Mouse (Mus musculus) embryonic facial prominence, embryonic 14.5 days (tissue): ENCODE data around the gene Selenbp2. TPM values are rescaled to one million over a fixed set of nuclear protein-coding genes. Genes with fewer than 3 reads are reported as not detected.
"Not testable (repeated sequence)": the region's sequence is repeated elsewhere in the genome, so short reads cannot be mapped to it uniquely, and the experiment has no call there.

Experiments used
- ATAC-seq: fragments of 200-750 bp; cut with Nextera tagmentation; 2 replicates; pipeline ENCODE4 v1.8.0; 2017; ENCODE audit warnings: low read depth, moderate number of reproducible peaks, moderate TSS enrichment
- DNase-seq: peaks from one replicate; pipeline ENCODE4 v3.0.0-alpha.2; 2015; ENCODE audit warnings: low spot score
- H3K27ac ChIP-seq: fragments of 300-500 bp; sonication (generic); replicated peaks from 2 replicates; pipeline ENCODE4 v1.5.1; 2014; ENCODE audit warnings: low read depth, mild to moderate bottlenecking, low read length, moderate library complexity
- H3K27me3 ChIP-seq: fragments of 300-500 bp; sonication (generic); replicated peaks from 2 replicates; pipeline ENCODE4 v1.6.1; 2014; ENCODE audit warnings: low read length; ENCODE audit not compliant: control insufficient read depth, insufficient read depth
- H3K36me3 ChIP-seq: fragments of 300-500 bp; sonication (generic); 2 replicates; pipeline ENCODE4 v1.6.1; 2014; ENCODE audit warnings: low read length, mixed read lengths; ENCODE audit not compliant: control insufficient read depth, insufficient read depth
- H3K4me1 ChIP-seq: fragments of 300-500 bp; sonication (generic); 2 replicates; pipeline ENCODE4 v1.6.1; 2014; ENCODE audit warnings: antibody characterized with exemption, low read length; ENCODE audit not compliant: control insufficient read depth, insufficient read depth
- H3K4me2 ChIP-seq: fragments of 300-500 bp; sonication (generic); 2 replicates; pipeline ENCODE4 v1.6.1; 2014; ENCODE audit warnings: low read depth, mild to moderate bottlenecking, low read length, moderate library complexity, mixed read lengths
- H3K4me3 ChIP-seq: fragments of 300-500 bp; sonication (generic); 2 replicates; pipeline ENCODE4 v1.5.1; 2014; ENCODE audit warnings: low read depth, mild to moderate bottlenecking, low read length
- H3K9ac ChIP-seq: fragments of 300-500 bp; sonication (generic); 2 replicates; pipeline ENCODE4 v1.6.1; 2014; ENCODE audit warnings: low read depth, mild to moderate bottlenecking, low read length, moderate library complexity, mixed read lengths
- H3K9me3 ChIP-seq: fragments of 300-500 bp; sonication (generic); 2 replicates; pipeline ENCODE4 v1.6.1; 2016; ENCODE audit warnings: low read length; ENCODE audit not compliant: control insufficient read depth
- WGBS: fragments of 180-500 bp; shearing (Covaris S2); extraction: QIAGEN DNeasy Blood & Tissue Kit; methylation state at CpG from one replicate; pipeline ENCODE4 v1.1.7; 2014; 5-methylcytosine and 5-hydroxymethylcytosine counted together
- polyA plus RNA-seq: library from polyadenylated mRNA; unstranded; fragments of >200 nt; fragmentation: Nextera tagmentation; extraction: Ambion mirVana; gene quantifications from 2 replicates; pipeline ENCODE4 v1.2.1, GENCODE M21; 2014

The Selenbp2 gene
- polyA plus RNA-seq, 1 experiment from 2014 or later = 0.32 TPM

DNA sequence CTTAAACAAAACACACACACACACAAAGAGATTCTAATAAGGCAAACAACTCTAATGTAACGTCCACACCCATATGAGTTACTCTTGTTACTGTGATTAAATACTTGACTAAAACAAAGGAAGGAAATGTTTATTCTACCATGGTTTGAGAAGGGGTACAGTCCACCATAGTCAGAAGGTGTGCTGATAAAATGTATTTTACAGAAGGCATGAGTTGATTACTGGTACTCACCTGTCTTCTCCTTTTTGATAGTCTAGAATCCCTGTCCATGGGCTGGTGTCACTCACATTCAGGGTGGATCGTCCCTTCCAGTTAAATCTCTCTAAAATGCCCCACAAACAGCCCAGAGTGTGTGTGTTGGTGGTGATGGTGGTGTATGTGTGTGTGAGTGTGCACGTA, 9.5 kb downstream of the Selenbp2 start:
- no peaks in the 10 kb centered on the region for H3K27me3 ChIP-seq
- H3K36me3 ChIP-seq = no peaks in the 10 kb centered on the region
- DNase-seq (no peak), ATAC-seq (no peak)
- no peak overlapping the region for H3K4me3 ChIP-seq
- H3K27ac ChIP-seq = no peak overlapping the region
- no peak overlapping the region for H3K4me2 ChIP-seq
- no peaks in the 10 kb centered on the region for H3K9me3 ChIP-seq
- WGBS = 77% methylated on average over 3 of the region's 3 CpGs
- H3K4me1 ChIP-seq = no peaks in the 10 kb centered on the region
- no peak overlapping the region for H3K9ac ChIP-seq

DNA sequence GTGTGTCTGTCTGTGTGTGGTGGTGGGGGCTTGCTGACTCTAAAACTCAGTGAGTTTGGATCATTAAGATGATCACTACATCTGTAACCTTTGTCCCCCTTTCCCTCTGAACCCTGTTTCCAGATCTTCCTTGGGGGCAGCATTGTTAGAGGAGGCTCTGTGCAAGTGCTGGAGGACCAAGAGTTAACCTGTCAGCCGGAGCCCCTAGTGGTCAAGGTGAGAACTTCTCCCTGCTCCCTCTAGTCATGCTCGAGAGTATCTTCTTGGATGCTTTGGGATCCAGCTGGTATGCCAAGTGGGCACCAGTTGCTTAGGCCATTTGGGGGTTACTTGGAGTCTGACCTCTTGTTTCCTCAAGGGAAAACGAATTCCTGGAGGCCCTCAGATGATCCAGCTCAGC, 10.0 kb downstream of the Selenbp2 start:
- not testable (repeated sequence) for H3K9me3 ChIP-seq, H3K4me1 ChIP-seq, H3K4me2 ChIP-seq, H3K4me3 ChIP-seq, DNase-seq, H3K27me3 ChIP-seq, H3K9ac ChIP-seq, H3K36me3 ChIP-seq, ATAC-seq, H3K27ac ChIP-seq
- 28% methylated on average over 2 of the region's 3 CpGs for WGBS

DNA sequence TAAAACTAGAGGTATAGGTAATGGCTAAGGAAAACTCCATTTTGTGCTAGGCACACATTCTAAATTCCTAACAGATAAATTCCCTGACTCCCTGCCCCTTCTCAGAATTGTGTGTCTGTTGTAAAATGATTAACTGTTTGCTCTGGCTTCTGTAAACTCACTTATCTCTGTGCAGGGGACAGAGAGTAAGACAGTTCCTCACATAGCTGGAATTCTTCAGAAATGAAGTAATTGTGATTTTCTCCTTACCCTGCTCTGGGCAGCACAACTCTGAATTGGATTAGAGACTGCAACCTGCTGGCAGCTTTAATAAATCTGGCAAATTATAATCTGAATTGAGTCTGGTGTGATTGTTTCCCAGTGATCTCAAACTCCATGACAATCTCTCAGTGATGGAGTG, 17.2 kb downstream of the Selenbp2 start:
- H3K9me3 ChIP-seq, H3K4me2 ChIP-seq, H3K4me3 ChIP-seq, H3K27me3 ChIP-seq, H3K36me3 ChIP-seq, DNase-seq, ATAC-seq, H3K4me1 ChIP-seq, H3K9ac ChIP-seq, H3K27ac ChIP-seq: not testable (repeated sequence)

DNA sequence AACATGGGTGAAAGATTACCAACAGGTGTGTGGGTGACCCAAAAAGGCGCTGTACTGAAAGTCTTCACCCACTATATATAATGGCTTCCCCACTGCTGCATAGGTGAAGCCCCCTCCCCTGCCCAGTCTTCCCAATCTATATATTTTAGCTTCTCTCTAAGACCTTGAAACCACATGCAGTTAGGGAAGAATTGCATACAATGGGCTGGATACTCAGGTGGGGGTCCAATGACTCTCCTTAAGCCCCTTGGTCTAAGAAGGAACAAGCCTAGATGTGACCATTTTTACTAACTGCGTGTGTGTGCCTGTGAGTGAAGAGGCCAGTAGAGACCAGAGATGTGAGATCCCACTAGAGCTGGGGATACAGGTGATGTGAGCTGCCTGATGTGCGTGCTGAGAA, 20.1 kb downstream of the Selenbp2 start:
- 81% methylated on average over 3 of the region's 3 CpGs for WGBS
- H3K4me3 ChIP-seq, H3K27me3 ChIP-seq, H3K9ac ChIP-seq, H3K27ac ChIP-seq, ATAC-seq, H3K4me2 ChIP-seq, DNase-seq, H3K4me1 ChIP-seq, H3K36me3 ChIP-seq, H3K9me3 ChIP-seq: not testable (repeated sequence)

DNA sequence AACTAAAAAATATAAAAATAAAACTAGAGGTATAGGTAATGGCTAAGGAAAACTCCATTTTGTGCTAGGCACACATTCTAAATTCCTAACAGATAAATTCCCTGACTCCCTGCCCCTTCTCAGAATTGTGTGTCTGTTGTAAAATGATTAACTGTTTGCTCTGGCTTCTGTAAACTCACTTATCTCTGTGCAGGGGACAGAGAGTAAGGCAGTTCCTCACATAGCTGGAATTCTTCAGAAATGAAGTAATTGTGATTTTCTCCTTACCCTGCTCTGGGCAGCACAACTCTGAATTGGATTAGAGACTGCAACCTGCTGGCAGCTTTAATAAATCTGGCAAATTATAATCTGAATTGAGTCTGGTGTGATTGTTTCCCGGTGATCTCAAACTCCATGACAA, 24.9 kb downstream of the Selenbp2 start:
- not testable (repeated sequence) for H3K4me2 ChIP-seq, H3K27ac ChIP-seq, DNase-seq, ATAC-seq, H3K4me3 ChIP-seq, H3K4me1 ChIP-seq, H3K27me3 ChIP-seq, H3K36me3 ChIP-seq, H3K9me3 ChIP-seq, H3K9ac ChIP-seq
- WGBS = 48% methylated on average over 1 of the region's 1 CpGs

DNA sequence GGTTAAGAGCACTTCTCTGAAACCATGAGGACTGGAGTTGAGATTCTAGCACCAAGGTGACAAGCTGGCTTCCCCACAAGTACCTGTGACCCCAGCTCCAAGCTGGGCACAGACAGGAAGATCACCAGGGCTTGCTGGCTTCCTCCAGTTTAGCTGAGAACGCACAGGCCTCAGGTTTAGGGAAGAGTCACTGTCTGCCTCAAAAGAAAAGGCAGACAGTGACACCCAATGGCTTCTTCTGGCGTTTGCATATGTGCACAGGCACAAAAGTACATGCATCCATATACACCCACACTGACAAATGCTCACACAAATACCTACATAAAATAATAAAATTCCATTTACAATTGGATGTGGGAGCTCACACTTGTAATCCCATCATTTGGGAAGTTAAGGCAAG, 30.3 kb downstream of the Selenbp2 start:
- 36% methylated on average over 2 of the region's 2 CpGs for WGBS

DNA sequence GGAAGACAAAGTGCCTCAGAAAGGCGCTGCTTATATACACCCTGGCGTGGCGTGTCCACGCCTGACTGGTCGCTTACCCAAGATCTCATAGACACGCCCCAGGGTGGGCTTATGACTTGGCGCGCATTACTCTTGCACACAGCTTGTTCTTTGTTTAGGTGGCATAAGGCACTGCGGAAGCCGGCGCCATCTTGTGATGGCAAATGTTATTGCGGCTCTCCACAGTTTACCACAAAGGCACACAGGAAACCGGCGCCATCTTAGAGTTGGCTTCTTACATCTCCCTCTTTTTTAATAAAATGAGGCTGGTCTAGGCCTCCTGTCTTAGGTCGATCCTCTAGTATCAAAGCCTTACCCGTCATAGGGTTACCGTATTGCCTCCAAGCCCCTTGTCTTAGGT, 52.3 kb downstream of the Selenbp2 start:
- peaks cover 11% of the 10 kb centered on the region; the same call in 1 of the 2 replicates for H3K9me3 ChIP-seq
- H3K27me3 ChIP-seq = no peaks in the 10 kb centered on the region
- no peaks in the 10 kb centered on the region for H3K4me1 ChIP-seq
- ATAC-seq = no peak
- H3K9ac ChIP-seq = no peak overlapping the region
- DNase-seq = no peak
- H3K4me2 ChIP-seq = no peak overlapping the region
- 95% methylated on average over 17 of the region's 17 CpGs for WGBS
- H3K27ac ChIP-seq = no peak overlapping the region
- no peaks in the 10 kb centered on the region for H3K36me3 ChIP-seq
- no peak overlapping the region for H3K4me3 ChIP-seq

More for the DNA sequence above, 30.3 kb downstream of the Selenbp2 start:
- H3K9ac ChIP-seq, ATAC-seq, H3K9me3 ChIP-seq, H3K27me3 ChIP-seq, DNase-seq, H3K4me3 ChIP-seq, H3K4me1 ChIP-seq, H3K4me2 ChIP-seq, H3K27ac ChIP-seq, H3K36me3 ChIP-seq: not testable (repeated sequence)

Other genes starting within 250 kb of the Selenbp2 start
- gene Oaz3, start 249.6 kb upstream of the Selenbp2 start, polyA plus RNA-seq = not detected in 2 replicates
- 8.8 and 9.0 TPM in 2 replicates for gene Celf3, start 215.3 kb upstream of the Selenbp2 start, polyA plus RNA-seq
- 5.5 and 17.2 TPM in 2 replicates for gene Riiad1, start 213.2 kb upstream of the Selenbp2 start, polyA plus RNA-seq
- 33.6 and 33.9 TPM in 2 replicates for gene Snx27, start 110.8 kb upstream of the Selenbp2 start, polyA plus RNA-seq
- not detected in 2 replicates for gene Gm10972, start 50.4 kb upstream of the Selenbp2 start, polyA plus RNA-seq
- gene Tuft1, start 34.7 kb upstream of the Selenbp2 start, polyA plus RNA-seq = 10.6 TPM in 2 replicates
- 4.0 and 5.8 TPM in 2 replicates for gene Cgn, start 92.9 kb downstream of the Selenbp2 start, polyA plus RNA-seq
- 15.1 and 17.9 TPM in 2 replicates for gene Pogz, start 144.0 kb downstream of the Selenbp2 start, polyA plus RNA-seq
- gene Psmb4, start 193.4 kb downstream of the Selenbp2 start, polyA plus RNA-seq = 351 and 365 TPM in 2 replicates
- gene Selenbp1, start 239.5 kb downstream of the Selenbp2 start, polyA plus RNA-seq = 38.7 and 41.0 TPM in 2 replicates